Mouse (Mus musculus): ENCODE results near the gene Fig4.

Fig4 gene

DNA sequence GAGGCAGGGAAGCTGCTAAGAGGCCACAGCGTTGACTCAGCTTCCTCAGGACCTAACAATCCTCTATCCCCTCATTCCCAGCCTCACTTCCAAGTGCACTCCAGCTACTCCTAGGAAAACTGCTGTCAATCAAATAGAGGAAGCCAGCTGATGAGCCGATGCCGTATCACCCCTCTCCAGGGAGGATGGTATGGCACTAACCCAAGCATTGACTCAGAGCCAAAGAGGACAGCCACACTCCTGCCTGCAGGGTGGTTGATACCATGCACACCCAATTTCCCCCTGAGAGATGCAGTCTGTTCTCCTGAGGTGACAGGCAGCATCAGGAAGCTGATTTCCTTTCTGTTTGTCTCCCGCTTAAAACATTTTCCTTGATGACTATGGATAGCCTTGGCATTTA is 81.9 kb downstream of the Fig4 start:
- in situ Hi-C loops (cut with MboI, MseI): no loop called here

DNA sequence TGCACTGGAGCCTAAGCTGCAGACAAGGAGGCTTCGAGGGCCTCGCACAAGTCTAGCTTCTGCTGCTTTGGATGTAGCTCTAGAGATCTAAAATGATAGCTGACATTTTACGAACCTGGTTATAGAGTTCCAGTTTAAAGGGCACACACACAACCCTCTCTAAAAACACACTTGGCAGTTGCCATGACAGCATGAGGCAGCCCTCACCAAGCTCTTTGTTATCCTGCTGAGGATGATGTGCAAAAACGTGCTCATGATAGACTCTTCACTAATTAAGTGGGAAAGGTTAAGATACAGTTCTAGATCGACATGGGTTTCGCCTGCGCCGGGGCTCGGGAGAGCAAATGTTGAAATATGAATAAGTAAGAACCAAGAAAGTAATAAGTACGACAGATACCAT is 84.2 kb downstream of the Fig4 start:
- in situ Hi-C loops (cut with MboI, MseI): no loop called here

DNA sequence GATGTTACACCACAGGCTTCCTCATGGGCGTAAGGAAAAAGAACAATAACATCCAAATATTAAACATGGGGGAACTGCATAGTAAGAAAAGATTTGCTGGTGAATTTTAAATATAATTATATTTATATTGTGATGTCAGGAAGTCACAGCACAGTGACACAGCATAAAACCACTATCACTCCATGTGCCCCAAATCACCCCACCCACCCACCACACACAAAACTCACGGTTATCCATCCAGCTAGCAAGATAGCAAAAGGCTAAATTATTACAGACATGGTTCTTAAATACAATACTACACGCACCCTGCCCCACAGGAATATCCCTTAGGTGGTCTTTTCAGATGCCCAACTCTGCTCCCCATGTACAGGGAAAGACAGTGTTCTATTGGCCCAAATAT is 89.0 kb downstream of the Fig4 start:
- in situ Hi-C loops (cut with MboI, MseI): no loop called here

DNA sequence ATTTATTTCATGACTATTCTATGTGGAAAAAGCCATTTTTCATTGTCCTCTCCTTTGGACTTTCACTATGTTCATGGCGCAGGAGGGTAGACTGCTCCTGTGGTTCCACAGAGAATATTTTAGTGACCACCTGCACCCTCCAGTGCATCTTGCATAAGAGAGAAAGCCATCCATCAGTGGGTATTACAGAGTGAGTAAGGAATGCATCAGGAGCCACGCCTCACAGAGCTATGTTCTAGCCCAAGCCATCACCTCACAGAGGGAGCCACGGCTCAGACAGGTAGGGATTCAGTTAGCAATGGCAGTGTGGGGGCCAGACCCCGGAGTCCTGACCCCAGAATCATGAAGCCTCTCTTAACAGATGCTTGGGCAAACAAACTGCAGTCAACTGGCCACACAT is 93.5 kb downstream of the Fig4 start:
- in situ Hi-C loops (cut with MboI, MseI): no loop called here

DNA sequence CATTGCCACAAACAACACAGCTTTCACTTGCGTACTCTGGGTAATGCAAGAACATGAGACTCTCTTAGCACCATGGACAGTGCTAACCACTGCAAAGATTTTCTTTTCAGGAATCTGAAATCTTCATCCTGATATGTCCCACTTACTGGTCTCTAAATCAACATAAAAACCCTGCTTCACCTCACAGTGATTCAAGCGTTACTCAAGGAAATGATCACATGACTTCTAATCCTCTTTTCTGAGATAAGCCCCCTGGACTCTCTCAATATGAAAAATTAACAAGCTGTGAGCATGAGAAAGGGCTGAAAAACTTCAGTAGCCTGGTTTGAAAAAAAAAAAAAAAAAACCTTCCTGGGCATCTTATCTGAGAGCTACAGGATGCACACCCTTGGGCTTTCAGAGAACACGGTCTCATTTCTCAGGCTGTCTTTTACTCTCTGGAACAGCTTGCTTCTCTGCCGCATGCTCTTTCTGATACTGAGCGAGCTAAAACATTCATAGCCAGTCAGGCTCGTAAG is 94.1 kb downstream of the Fig4 start:
- in situ Hi-C loops (cut with MboI, MseI): no loop called here

DNA sequence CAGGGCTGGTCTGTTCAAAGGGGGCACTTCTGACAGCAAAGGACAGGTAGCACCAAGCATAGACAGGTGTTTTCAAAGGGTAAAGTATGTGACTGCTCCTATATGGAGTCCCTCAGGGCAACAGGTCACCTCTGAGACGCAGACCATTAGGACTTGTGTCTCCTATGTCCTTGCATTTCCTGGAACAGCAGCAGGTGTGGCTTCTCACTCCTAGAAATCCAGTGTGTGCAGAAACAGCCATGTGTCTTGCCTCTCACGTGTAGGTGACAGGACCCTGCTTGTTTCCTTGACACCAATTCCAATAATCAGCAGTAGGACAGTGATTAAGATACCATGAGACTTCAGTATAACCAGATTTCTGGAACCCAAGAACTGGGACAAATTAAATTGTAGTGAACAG is 97.4 kb downstream of the Fig4 start:
- in situ Hi-C loops (cut with MboI, MseI): no loop called here

DNA sequence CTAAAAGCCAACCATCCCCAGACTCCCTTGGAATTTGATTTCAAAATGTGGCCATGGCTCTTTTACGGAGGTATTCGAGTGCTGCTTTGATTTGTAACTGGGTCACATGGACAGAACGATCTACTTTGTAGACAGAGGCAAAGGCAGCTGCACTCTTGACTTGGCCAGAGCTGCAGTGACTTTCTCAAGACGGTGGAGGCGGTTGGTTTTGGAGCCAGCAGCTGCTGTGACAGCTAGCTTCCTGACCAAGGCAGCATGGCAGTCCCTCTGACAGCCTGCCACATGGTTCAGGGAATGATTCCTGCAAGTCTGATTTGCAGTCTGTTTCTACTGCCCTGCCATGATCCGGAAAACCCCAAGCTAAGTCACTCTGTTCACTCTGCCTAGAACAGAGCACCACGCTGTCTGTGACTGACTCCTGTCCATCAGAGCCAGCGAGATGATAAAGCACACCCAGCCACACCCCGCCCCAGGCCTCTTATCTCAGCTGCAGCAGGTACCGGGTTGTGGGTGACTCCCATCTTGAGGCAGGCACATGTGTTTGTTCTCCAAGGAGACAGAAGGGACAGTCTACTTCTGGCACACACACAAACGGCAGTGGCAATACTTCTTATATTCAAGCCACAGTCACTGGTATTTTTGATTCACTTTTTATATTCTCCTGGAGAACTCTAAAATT is 98.3 kb downstream of the Fig4 start:
- in situ Hi-C loops (cut with MboI, MseI): no loop called here

DNA sequence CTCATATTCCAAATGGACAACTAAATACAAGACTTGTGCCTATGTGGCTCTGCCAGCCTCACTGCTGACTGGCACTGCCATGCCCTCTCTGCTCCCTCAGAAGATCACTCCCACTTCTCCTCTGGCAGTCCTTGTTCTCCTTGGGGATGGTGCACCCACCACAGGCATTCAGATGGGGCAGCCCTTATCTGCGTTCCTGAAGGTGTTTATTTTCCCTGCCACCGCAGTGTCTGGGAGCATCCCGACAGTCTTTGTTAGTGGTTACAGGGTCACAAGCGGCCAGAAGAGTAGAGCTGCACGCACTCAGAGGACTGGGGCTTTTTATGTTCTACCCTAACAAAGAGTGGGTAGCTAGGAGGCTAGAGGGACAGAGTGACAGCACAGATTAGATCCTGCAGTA is 98.9 kb downstream of the Fig4 start:
- in situ Hi-C loops (cut with MboI, MseI): no loop called here

DNA sequence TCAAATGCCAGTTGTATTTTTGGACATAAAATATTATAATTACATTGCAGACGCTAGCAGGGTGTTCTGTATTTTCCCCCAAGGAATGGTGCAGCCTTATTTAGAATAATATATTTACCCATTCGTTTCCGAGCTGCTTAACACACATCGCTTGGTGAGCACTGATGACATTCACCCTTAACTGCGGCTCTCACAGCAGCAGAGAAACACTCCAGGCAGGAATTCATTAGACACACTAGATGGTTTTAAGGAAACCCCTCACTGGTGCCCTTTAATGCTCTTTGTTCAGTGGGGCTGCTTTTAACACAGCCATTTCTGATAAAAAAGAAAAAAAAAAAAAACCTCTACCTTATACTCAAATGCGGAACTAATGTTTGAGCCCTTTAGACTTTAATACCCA is 104.3 kb downstream of the Fig4 start:
- in situ Hi-C loops (cut with MboI, MseI): no loop called here

DNA sequence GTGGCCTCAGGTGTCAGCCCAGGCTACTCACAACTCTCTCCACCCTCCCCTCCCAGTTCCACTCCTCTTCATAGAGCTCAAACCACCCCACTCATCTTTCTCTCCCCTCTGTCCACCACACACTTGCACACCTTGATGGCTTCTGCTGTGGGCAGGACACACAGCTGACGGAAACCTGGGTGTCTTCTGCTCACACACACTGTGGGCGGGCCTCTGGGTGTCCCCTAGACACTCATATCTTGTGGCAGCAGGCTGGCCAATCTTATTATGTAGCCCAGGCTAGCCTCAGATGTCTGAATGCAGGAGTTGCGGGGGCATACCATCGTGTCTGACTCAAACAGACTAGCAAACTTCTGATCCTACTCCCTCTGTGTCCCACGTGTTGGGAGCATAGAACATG is 105.3 kb downstream of the Fig4 start:
- in situ Hi-C loops (cut with MboI, MseI): no loop called here

DNA sequence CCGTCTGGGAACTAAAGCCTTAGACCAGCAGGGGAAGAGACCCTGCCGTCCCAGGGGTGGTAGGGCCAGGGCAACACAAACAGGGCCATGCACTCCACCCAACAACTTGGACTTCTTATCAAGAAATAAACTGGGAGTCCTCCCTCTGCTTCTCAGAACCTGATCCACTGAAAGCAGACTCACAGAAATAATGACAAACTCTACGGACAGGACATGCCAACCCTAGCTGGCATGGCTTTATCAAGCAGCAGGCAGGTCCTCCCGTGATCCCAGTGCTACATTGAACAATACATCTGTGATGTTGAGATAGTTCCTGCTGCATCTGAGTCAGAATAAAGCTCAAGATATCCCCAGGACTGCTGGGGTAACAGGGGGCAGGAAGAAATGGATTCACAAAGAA is 106.8 kb downstream of the Fig4 start:
- in situ Hi-C loops (cut with MboI, MseI): no loop called here

DNA sequence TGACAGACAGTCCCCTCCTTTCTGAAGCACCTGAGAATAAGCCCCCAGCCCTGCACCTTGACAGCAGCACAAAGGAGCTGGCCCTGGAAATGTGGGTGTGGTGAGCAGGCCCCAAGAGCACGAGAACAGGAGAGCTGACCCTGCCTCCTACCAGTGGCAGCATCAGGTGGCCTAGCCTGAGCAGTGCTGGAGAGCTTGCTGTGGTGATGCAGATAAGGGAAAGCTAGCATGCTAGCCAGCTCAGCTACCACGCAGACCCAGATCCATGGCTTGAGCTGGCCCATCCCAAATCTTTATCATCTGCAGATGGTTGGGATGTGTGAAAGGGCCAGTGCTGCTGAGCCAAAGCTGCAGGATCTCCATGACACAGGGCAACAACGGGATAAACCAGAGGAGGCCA is 113.7 kb downstream of the Fig4 start:
- in situ Hi-C loops (cut with MboI, MseI): loop anchor here (5.0 kb wide), 1 partner anchor 522 kb away; no protein-coding TSS in a partner anchor

DNA sequence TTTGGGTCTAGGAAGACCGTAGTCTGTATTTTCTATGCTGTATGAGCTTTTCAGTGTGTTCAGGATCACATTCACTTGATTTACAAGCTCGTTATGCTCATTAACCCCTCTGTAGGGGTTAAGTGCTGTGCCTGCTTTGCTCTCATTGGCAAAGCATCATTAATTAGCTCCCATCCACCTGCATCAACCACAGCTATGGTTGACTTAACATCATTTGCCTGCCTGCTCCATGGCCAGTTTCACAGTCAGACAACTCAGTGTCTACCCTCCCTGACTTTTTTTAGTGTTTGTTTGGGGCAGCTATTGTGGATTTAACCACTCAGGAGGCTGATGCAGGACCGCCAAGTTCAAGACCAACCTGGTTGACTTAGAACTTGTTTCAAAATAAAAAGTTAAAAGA is 119.1 kb downstream of the Fig4 start:
- in situ Hi-C loops (cut with MboI, MseI): no loop called here

DNA sequence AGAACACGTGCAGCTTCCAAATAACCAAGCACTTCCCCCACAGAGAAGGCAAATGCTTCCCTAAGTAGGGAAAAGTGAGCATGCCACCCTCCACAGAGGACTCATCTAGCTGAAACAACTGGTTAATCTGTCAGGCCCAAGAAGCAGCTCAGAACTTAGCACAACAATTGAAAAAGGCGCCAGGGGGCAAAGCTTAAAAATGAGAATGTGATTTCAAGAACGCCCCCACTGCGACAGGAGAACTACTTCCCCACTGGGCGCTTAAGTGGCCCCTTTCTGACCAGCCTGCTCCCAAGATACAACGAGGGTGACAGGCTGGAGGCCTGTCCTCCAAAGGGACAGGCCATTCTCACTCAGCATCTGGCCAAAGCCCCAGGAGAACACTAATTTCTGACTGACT is 120.4 kb downstream of the Fig4 start:
- in situ Hi-C loops (cut with MboI, MseI): no loop called here

DNA sequence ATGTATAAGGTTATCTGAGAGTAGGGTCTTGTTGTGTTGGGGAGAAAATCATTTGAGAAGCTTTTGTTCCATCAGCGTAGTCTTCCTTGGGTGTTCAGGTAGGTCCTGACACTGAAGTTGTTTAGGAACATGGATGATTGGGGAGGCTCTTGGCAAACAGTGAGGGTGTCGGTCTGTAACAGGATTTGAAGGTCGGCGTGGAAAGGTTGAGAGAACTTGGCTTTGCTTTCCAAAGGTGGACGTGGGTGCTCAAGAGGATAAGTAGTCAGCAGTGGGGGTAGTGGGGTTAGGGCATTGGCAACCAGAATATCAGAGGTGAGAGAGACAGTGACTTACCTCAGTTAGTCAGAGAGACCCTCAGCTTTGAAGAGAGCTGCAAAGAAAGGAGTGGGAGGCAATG is 136.9 kb downstream of the Fig4 start:
- in situ Hi-C loops (cut with MboI, MseI): no loop called here

DNA sequence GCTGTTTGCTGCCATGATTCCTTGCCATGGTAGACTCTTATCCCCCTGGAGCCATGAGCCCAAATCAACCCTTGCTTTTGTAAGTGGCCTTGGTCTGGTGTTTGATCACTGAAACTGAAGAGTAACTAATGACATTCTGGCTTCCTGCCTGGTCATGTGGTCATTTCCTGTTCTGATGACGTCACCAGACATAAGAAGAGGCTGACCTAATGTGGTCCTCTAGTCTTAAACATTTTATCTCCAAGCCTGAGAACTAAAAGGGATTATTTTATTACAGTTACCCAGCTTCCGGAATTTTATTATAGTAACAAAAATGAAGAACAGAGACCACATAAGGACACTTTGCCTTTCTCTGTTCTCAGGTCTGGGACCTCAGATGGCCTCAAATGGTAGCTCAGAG is 140.0 kb downstream of the Fig4 start:
- in situ Hi-C loops (cut with MboI, MseI): no loop called here

DNA sequence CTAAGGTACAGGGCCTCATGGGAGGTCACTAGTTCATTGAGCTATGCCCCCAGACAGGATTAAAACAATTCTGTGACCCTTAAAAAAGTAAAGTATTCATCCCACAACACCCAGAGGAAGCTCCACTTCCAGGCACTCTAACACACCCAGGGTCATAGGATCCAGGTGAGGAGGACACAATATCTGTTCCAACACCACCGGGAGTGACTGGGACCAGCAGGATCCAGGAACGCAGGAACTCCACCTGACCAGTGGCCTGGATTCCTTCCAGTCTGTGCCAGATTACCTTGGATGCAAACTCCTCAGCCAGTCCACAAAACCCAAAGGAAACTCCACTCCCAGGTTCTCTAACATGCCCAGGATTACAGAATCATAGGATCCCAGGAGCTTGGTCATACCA is 145.8 kb downstream of the Fig4 start:
- in situ Hi-C loops (cut with MboI, MseI): no loop called here

DNA sequence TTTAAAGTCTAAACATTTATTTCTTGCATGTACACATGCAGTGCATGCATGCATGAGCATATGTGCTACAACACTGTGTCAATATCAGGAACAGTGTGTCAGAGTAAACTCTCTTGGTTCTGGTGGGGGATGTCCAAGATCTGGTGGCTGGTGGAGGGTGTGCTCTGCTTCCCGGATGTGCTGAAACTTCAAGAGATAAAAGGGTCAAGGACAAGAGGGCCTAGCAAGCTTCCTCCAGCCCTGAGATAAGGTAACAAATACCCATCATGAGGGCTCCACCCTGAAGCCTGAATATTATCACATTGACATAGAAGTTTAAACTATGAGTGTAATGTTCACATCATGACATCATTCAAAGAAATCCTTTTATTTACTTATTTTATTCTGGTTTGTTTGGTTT is 146.4 kb downstream of the Fig4 start:
- in situ Hi-C loops (cut with MboI, MseI): no loop called here

DNA sequence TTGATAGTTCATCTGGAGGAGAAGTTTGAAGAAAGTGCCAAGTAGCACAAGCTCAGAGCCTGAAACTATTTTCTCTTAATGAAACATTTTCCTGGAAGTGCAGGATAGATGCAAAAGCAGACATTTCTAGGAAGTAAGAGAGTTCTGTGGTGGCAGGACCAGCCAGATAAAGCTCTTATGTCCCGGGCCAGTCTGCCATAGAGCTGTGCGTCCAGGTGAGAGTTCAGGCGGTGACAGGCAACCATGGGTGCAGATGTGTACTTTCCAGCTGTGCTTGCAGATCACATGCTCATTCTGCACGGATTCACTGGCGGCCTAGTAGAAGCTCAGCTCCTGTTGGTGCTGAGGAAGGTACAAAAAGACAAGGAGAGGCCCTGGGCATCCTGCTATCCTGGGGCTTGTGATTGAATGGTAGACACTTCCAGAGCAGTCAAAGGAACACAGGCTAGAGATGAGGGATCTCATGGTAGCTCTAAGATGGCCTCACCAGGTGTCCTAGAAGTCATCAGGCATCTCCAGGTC is 149.8 kb downstream of the Fig4 start:
- in situ Hi-C loops (cut with MboI, MseI): no loop called here

DNA sequence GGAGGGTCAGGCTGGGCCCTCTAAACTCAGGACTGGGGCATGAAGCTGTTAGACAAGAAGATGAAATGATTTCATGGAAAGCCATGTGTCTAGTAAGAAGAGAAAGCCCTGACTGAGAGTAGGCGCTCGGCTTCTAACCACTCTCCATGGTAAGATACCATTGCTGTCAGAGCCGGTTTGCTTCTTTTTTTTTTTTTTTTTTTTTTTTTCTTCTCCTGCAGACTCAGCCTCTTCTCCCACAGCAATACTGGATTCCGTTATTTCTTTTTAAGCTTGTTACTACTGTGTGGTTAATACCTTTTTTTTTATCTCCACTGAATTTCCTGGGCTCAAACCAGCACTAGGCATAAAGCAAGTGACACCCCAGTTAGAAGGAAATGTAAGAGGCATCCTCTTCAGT is 151.2 kb downstream of the Fig4 start:
- in situ Hi-C loops (cut with MboI, MseI): no loop called here

DNA sequence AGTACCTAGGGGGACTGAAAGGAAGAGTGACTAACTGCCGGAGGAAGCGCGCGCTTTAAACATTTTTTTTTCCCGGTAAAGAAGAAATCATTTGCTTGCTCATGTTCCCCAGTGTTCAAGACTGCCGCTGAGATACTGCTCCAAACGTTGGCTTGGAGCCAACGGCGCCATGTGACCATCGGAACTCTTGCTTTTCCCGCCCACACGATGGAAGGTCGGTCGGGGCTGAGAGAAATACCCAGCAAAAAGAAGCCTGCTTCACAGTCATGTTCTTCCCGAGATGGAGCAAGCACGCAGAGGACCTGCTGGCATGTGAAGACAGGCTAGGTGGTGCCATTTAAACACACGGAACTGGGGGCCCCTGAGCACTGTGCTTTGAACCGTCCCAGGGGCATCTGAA is 151.6 kb downstream of the Fig4 start:
- in situ Hi-C loops (cut with MboI, MseI): no loop called here

DNA sequence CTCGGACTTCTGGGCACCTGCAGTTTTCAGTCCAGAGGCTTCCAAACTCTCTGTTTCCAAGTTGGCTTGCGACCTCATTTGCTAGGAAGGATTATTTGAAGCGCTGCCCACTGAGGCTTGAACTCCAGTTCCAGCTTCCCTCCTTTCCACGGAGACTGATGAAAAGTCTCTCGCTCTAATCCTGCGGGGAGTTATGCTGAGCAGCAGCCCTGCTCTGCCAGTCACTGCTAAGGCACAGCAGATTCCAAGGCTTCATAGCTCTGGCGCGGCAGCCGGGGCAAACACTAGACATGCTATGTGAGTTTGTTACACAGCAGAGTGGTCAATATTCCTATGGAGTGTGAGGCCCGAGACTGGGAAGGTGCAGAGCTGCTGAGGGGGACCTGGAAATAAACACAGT is 152.0 kb downstream of the Fig4 start:
- in situ Hi-C loops (cut with MboI, MseI): no loop called here

DNA sequence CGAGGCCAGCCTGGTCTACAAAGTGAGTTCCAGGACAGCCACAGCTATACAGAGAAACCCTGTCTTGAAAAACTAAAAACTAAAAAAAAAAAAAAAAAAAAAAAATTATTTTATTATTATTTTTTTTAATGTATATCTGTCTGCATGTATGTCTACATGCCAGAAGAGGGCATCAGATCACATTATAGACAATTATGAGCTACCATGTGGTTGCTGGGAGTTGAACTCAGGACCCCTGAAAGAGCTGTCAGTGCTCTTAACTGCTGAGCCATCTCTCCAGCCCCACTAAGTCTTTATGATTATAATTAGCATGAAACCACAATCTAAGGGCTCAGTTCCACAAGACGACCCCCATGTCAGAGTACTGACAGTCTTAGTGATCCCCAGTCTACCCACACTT is 152.6 kb downstream of the Fig4 start:
- in situ Hi-C loops (cut with MboI, MseI): no loop called here

DNA sequence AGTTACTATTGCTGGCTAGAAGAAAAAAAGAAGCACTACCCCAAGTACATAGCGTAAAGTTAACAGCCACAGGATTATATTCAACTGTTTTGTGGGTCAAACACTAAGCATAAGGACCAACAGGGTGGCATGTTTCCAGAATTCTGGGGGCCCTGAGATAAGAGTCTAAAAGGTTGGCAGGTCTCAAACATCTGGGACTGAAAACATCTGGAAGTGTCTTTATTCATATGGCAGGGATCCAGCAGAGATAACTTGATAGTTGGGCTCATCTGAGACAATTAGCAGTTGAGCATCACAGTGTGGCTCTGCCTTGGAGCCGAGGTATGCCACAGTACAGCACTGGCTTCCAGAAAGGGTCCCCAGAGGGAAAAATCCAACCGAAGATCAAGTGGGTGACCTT is 153.8 kb downstream of the Fig4 start:
- in situ Hi-C loops (cut with MboI, MseI): no loop called here
